Mouse (Mus musculus): ENCODE results near the gene March6. TPM values are rescaled to one million over a fixed set of nuclear protein-coding genes. Genes with fewer than 3 reads are reported as not detected.

Gene March6
- polyA plus RNA-seq, 1 experiment = not detected

GRCm38 (mm10) chr15:31471529-31471928 lies 59.3 kb downstream of the March6 start:
- H3K4me3 ChIP-seq (ENCODE audit: insufficient read depth, low read depth, low read length) = no peak overlapping the region
- H3K27ac ChIP-seq (ENCODE audit: insufficient read depth, low read depth, low read length) = no peak overlapping the region
- TF ChIP-seq CTCF (IDR thresholded peaks at IDR 0.05; ENCODE audit: insufficient read depth, low read depth, low read length) (no peak), POLR2A (IDR thresholded peaks at IDR 0.05; ENCODE audit: insufficient read depth, low read depth, low read length) (no peak)
- H3K4me1 ChIP-seq (ENCODE audit: control insufficient read depth, insufficient read depth, low read length) = no peaks in the 10 kb centered on the region
- 89% methylated on average over 4 of the region's 4 CpGs for WGBS

- no peak overlapping the region for H3K4me3 ChIP-seq (ENCODE audit: insufficient read depth, low read depth, low read length)
- no peak for TF ChIP-seq POLR2A (IDR thresholded peaks at IDR 0.05; ENCODE audit: insufficient read depth, low read depth, low read length)
- TF ChIP-seq CTCF (IDR thresholded peaks at IDR 0.05; ENCODE audit: insufficient read depth, low read depth, low read length) = no peak
- no peaks in the 10 kb centered on the region for H3K4me1 ChIP-seq (ENCODE audit: control insufficient read depth, insufficient read depth, low read length)
- WGBS = 78% methylated on average over 4 of the region's 4 CpGs
- H3K27ac ChIP-seq (ENCODE audit: insufficient read depth, low read depth, low read length) = no peak overlapping the region
Measured at GRCm38 (mm10) chr15:31469497-31469896, 61.4 kb downstream of the March6 start.

GRCm38 (mm10) chr15:31468806-31469205 lies 62.0 kb downstream of the March6 start:
- no peak overlapping the region for H3K4me3 ChIP-seq (ENCODE audit: insufficient read depth, low read depth, low read length)
- H3K4me1 ChIP-seq (ENCODE audit: control insufficient read depth, insufficient read depth, low read length) = no peaks in the 10 kb centered on the region
- no peak for TF ChIP-seq POLR2A (IDR thresholded peaks at IDR 0.05; ENCODE audit: insufficient read depth, low read depth, low read length)
- no peak for TF ChIP-seq CTCF (IDR thresholded peaks at IDR 0.05; ENCODE audit: insufficient read depth, low read depth, low read length)
- 87% methylated on average over 5 of the region's 5 CpGs for WGBS
- H3K27ac ChIP-seq (ENCODE audit: insufficient read depth, low read depth, low read length) = no peak overlapping the region

GRCm38 (mm10) chr15:31466749-31467148 lies 64.1 kb downstream of the March6 start:
- Histone ChIP-seq H3K27ac (ENCODE audit: insufficient read depth, low read depth, low read length) (no peak overlapping the region), H3K4me1 (ENCODE audit: control insufficient read depth, insufficient read depth, low read length) (no peaks in the 10 kb centered on the region), H3K4me3 (ENCODE audit: insufficient read depth, low read depth, low read length) (no peak overlapping the region)
- 98% methylated on average over 1 of the region's 1 CpGs for WGBS
- TF ChIP-seq POLR2A (IDR thresholded peaks at IDR 0.05; ENCODE audit: insufficient read depth, low read depth, low read length) (no peak), CTCF (IDR thresholded peaks at IDR 0.05; ENCODE audit: insufficient read depth, low read depth, low read length) (no peak)

- 87% methylated on average over 5 of the region's 5 CpGs for WGBS
- no peak for TF ChIP-seq POLR2A (IDR thresholded peaks at IDR 0.05; ENCODE audit: insufficient read depth, low read depth, low read length)
- TF ChIP-seq CTCF (IDR thresholded peaks at IDR 0.05; ENCODE audit: insufficient read depth, low read depth, low read length) = no peak
- no peaks in the 10 kb centered on the region for H3K4me1 ChIP-seq (ENCODE audit: control insufficient read depth, insufficient read depth, low read length)
- no peak overlapping the region for H3K4me3 ChIP-seq (ENCODE audit: insufficient read depth, low read depth, low read length)
- H3K27ac ChIP-seq (ENCODE audit: insufficient read depth, low read depth, low read length) = no peak overlapping the region
Measured at GRCm38 (mm10) chr15:31466295-31466694, 64.6 kb downstream of the March6 start.

GRCm38 (mm10) chr15:31465806-31466205 lies 65.0 kb downstream of the March6 start:
- WGBS = 89% methylated on average over 2 of the region's 2 CpGs
- no peak overlapping the region for H3K4me3 ChIP-seq (ENCODE audit: insufficient read depth, low read depth, low read length)
- H3K27ac ChIP-seq (ENCODE audit: insufficient read depth, low read depth, low read length) = no peak overlapping the region
- no peak for TF ChIP-seq POLR2A (IDR thresholded peaks at IDR 0.05; ENCODE audit: insufficient read depth, low read depth, low read length)
- TF ChIP-seq CTCF (IDR thresholded peaks at IDR 0.05; ENCODE audit: insufficient read depth, low read depth, low read length) = no peak
- H3K4me1 ChIP-seq (ENCODE audit: control insufficient read depth, insufficient read depth, low read length) = no peaks in the 10 kb centered on the region

GRCm38 (mm10) chr15:31460571-31460970 lies 70.3 kb downstream of the March6 start:
- Histone ChIP-seq H3K4me3 (ENCODE audit: insufficient read depth, low read depth, low read length) (no peak overlapping the region), H3K4me1 (ENCODE audit: control insufficient read depth, insufficient read depth, low read length) (no peaks in the 10 kb centered on the region), H3K27ac (ENCODE audit: insufficient read depth, low read depth, low read length) (no peak overlapping the region)
- TF ChIP-seq POLR2A (IDR thresholded peaks at IDR 0.05; ENCODE audit: insufficient read depth, low read depth, low read length) (no peak), CTCF (IDR thresholded peaks at IDR 0.05; ENCODE audit: insufficient read depth, low read depth, low read length) (no peak)
- WGBS = 66% methylated on average over 2 of the region's 2 CpGs

- Histone ChIP-seq H3K27ac (ENCODE audit: insufficient read depth, low read depth, low read length) (no peak overlapping the region), H3K4me3 (ENCODE audit: insufficient read depth, low read depth, low read length) (no peak overlapping the region), H3K4me1 (ENCODE audit: control insufficient read depth, insufficient read depth, low read length) (no peaks in the 10 kb centered on the region)
- TF ChIP-seq POLR2A (IDR thresholded peaks at IDR 0.05; ENCODE audit: insufficient read depth, low read depth, low read length) (no peak), CTCF (IDR thresholded peaks at IDR 0.05; ENCODE audit: insufficient read depth, low read depth, low read length) (no peak)
- 90% methylated on average over 7 of the region's 7 CpGs for WGBS
Measured at GRCm38 (mm10) chr15:31458081-31458480, 72.8 kb downstream of the March6 start.

GRCm38 (mm10) chr15:31456381-31456780 lies 74.5 kb downstream of the March6 start:
- TF ChIP-seq POLR2A (IDR thresholded peaks at IDR 0.05; ENCODE audit: insufficient read depth, low read depth, low read length) (no peak), CTCF (IDR thresholded peaks at IDR 0.05; ENCODE audit: insufficient read depth, low read depth, low read length) (no peak)
- Histone ChIP-seq H3K27ac (ENCODE audit: insufficient read depth, low read depth, low read length) (no peak overlapping the region), H3K4me1 (ENCODE audit: control insufficient read depth, insufficient read depth, low read length) (no peaks in the 10 kb centered on the region; the same call in 1 of the 2 replicates), H3K4me3 (ENCODE audit: insufficient read depth, low read depth, low read length) (no peak overlapping the region)
- 66% methylated on average over 5 of the region's 5 CpGs for WGBS

GRCm38 (mm10) chr15:31454861-31455295 lies 76.0 kb downstream of the March6 start:
- Histone ChIP-seq H3K4me1 (ENCODE audit: control insufficient read depth, insufficient read depth, low read length) (no peaks in the 10 kb centered on the region; the same call in 1 of the 2 replicates), H3K4me3 (ENCODE audit: insufficient read depth, low read depth, low read length) (no peak overlapping the region), H3K27ac (ENCODE audit: insufficient read depth, low read depth, low read length) (no peak overlapping the region)
- TF ChIP-seq CTCF (IDR thresholded peaks at IDR 0.05; ENCODE audit: insufficient read depth, low read depth, low read length) (no peak), POLR2A (IDR thresholded peaks at IDR 0.05; ENCODE audit: insufficient read depth, low read depth, low read length) (no peak)
- 71% methylated on average over 7 of the region's 7 CpGs for WGBS

Data from olfactory bulb, adult 2 months (tissue).